Mouse (Mus musculus) intestine, embryonic 14.5 days (tissue): ENCODE results near the gene Frem2. TPM values are rescaled to one million over a fixed set of nuclear protein-coding genes. Genes with fewer than 3 reads are reported as not detected.

ENCODE experiments used
- ATAC-seq: fragments of 200-750 bp; cut with Nextera tagmentation; replicated peaks from 2 replicates; pipeline ENCODE4 v1.8.0; 2017; ENCODE audit warnings: low read depth, moderate number of reproducible peaks, moderate TSS enrichment, moderate library complexity; ENCODE audit not compliant: low FRiP score, low TSS enrichment
- DNase-seq: peaks from one replicate; pipeline ENCODE4 v3.0.0-alpha.2; 2018; ENCODE audit warnings: low spot score
- H3K27ac ChIP-seq: fragments of 300-500 bp; sonication (generic); 2 replicates; pipeline ENCODE4 v1.5.1; 2014; ENCODE audit warnings: low read depth, mild to moderate bottlenecking, control low read depth
- H3K27me3 ChIP-seq: fragments of 300-500 bp; sonication (generic); replicated peaks from 2 replicates; pipeline ENCODE4 v1.6.1; 2014; ENCODE audit warnings: low read length, control low read depth; ENCODE audit not compliant: control insufficient read depth, insufficient read depth
- H3K36me3 ChIP-seq: fragments of 300-500 bp; sonication (generic); 2 replicates; pipeline ENCODE4 v1.6.1; 2014; ENCODE audit warnings: low read length, control low read depth; ENCODE audit not compliant: control insufficient read depth, insufficient read depth
- H3K4me1 ChIP-seq: fragments of 300-500 bp; sonication (generic); replicated peaks from 2 replicates; pipeline ENCODE4 v1.6.1; 2014; ENCODE audit warnings: low read length, control low read depth, mixed read lengths; ENCODE audit not compliant: control insufficient read depth, insufficient read depth
- H3K4me2 ChIP-seq: fragments of 300-500 bp; sonication (generic); 2 replicates; pipeline ENCODE4 v1.6.1; 2014; ENCODE audit warnings: low read length
- H3K4me3 ChIP-seq: fragments of 300-500 bp; sonication (generic); 2 replicates; pipeline ENCODE4 v1.5.1; 2014; ENCODE audit warnings: low read depth, low read length, control low read depth, mixed read lengths
- H3K9ac ChIP-seq: fragments of 300-500 bp; sonication (generic); 2 replicates; pipeline ENCODE4 v1.6.1; 2014; ENCODE audit warnings: mild to moderate bottlenecking, low read length
- H3K9me3 ChIP-seq: fragments of 300-500 bp; sonication (generic); 2 replicates; pipeline ENCODE4 v1.6.1; 2016; ENCODE audit warnings: low read length, control low read depth; ENCODE audit not compliant: control insufficient read depth
- WGBS: fragments of 180-500 bp; shearing (Covaris S2); extraction: QIAGEN DNeasy Blood & Tissue Kit; methylation state at CpG from one replicate; pipeline ENCODE4 v1.1.7; 2014; 5-methylcytosine and 5-hydroxymethylcytosine counted together
- polyA plus RNA-seq: library from polyadenylated mRNA; unstranded; fragments of >200 nt; fragmentation: Nextera tagmentation; extraction: Ambion mirVana; gene quantifications from 2 replicates; pipeline ENCODE4 v1.2.1, GENCODE M21; 2014

Gene Frem2
- polyA plus RNA-seq, 1 experiment from 2014 or later = 14.4 TPM

DNA sequence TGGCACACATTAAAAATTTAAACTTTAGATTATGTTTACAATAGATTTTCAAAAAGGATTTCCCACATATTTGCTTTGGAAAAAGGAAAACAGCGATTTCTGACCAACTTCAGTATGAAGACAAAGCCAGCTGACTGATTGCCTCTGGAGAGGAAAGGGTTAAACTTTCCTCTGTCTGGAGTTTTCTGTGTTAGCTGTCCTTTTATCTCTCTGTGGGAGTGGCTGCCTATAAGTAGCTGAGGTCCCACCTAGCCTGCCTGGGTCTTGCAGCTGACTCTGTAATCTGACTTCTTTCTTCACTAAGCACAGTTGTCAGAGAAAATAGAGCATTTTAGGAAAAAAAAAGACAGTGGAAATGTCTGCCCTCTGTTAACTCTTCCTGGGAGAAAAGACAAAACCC is 17.1 kb upstream of the Frem2 start:
- ATAC-seq (peak; percentile 75; the same call in 1 of the 2 replicates), DNase-seq (no peak)

DNA sequence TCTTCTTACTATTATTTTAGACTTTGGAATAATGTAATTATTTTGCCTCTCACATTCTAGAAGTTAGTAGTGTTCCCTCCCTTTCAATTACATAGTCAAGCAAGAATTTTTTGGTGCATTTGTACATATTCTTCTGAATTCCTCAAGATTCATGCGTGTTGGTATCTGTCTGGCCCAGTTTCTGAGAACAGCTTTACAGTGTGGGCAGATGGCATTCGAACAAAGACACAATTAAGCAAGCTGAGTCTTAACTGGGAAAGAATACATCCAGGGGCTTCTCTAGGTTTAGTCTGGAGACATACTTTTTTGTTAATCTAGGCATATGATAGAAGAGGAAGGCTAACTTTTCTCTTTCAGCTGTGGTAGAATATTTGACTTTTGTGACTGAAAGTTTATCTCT is 12.6 kb upstream of the Frem2 start:
- no peak overlapping the region for H3K27ac ChIP-seq
- DNase-seq = no peak
- no peaks in the 10 kb centered on the region for H3K4me1 ChIP-seq
- no peaks in the 10 kb centered on the region for H3K36me3 ChIP-seq
- no peaks in the 10 kb centered on the region for H3K9me3 ChIP-seq
- no peak for ATAC-seq
- H3K9ac ChIP-seq = no peak overlapping the region
- H3K27me3 ChIP-seq = no peaks in the 10 kb centered on the region
- no peak overlapping the region for H3K4me3 ChIP-seq
- WGBS = 81% methylated on average over 2 of the region's 2 CpGs
- H3K4me2 ChIP-seq = no peak overlapping the region

More for the DNA sequence above, 17.1 kb upstream of the Frem2 start:
- Histone ChIP-seq H3K4me2 (no peak overlapping the region), H3K36me3 (no peaks in the 10 kb centered on the region), H3K4me1 (no peaks in the 10 kb centered on the region), H3K27ac (no peak overlapping the region), H3K4me3 (no peak overlapping the region), H3K27me3 (no peaks in the 10 kb centered on the region), H3K9ac (no peak overlapping the region), H3K9me3 (no peaks in the 10 kb centered on the region)
- 17% methylated on average over 1 of the region's 1 CpGs for WGBS

DNA sequence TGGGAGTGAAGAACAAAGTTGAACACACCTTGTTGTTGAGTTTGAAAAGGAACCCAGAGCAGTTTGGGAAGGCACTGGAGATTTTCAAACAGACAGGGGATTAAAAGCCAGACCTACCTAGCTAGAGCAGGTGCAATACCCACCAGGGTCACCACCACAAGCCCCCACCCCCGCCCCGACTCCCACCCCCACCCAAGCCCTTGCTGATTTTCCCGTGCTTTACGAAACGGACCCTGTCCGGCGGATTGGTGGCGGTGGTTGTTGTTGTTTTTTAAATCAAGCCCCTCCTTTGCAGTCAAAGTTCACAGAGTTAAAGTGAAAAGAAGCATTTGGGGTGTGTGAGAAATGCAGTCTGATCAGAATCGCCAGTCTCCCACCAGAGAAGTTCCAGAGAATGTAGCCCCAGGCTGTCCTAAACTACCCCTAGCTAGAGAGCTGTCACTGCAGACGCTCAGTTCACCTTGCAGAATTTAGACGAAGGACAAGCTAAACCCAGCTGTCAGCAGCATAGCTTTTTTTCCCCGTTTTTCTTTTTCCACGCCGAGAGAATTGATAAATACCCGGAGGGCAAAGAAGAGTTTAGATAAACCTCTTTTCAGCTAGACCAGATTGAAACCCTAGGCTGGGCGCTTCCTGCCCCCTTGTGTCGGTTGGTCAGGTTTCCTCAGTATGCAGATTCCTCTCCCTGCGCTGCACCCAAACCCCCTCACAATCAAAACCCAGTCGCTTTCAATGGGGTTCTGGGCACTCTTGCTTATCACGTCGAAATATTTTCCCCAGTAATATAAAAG is 784 bp upstream of the Frem2 start:
- Histone ChIP-seq H3K4me3 (peak overlapping the region; percentile 59), H3K27ac (no peak overlapping the region), H3K4me1 (peaks cover 6% of the 10 kb centered on the region; the same call in 1 of the 2 replicates), H3K27me3 (peaks cover 15% of the 10 kb centered on the region), H3K9me3 (peaks cover 23% of the 10 kb centered on the region), H3K36me3 (peaks cover 16% of the 10 kb centered on the region; the same call in 1 of the 2 replicates), H3K9ac (peak overlapping the region; percentile 23; the same call in 1 of the 2 replicates), H3K4me2 (peak overlapping the region; percentile 99)
- ATAC-seq (peak; percentile 6; the same call in 1 of the 2 replicates), DNase-seq (peak; percentile 77)
- under 1% methylated on average over 21 of the region's 21 CpGs for WGBS

DNA sequence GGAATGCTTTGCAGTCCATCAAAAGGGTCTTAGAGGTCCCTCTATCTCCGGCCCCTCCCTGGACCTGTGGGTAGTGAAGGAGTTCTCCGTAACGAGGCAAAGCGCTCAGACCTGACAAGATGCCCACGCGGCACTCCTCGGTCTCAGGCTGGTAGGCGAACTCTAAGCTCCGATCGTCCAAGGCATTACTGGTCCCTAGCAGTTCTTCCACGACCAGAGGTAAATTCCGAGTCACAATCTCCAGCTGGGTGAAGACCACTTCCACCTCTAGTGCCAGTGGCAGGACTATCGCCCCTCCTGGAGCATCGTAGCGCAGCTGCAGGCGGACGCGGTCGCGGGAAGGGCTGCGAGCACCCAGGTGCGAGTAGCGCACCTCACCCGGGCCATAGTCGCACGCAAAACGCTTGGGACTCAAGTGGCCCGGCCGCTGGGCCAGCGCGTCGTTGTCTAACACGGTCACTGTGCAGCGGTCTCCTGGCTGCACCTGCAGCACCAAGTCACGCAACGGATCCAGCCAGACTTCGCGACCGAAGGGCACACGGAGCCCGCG is 752 bp downstream of the Frem2 start:
- H3K4me1 ChIP-seq = peaks cover 6% of the 10 kb centered on the region; the same call in 1 of the 2 replicates
- peak overlapping the region; percentile 99 for H3K4me2 ChIP-seq
- DNase-seq = peak; percentile 73
- peak overlapping the region; percentile 34 for H3K27ac ChIP-seq
- peak; percentile 33; the same call in 1 of the 2 replicates for ATAC-seq
- H3K9me3 ChIP-seq = peaks cover 26% of the 10 kb centered on the region
- peak overlapping the region; percentile 44 for H3K9ac ChIP-seq
- WGBS = under 1% methylated on average over 42 of the region's 42 CpGs
- peak overlapping the region; percentile 59 for H3K4me3 ChIP-seq
- peaks cover 19% of the 10 kb centered on the region; the same call in 1 of the 2 replicates for H3K36me3 ChIP-seq
- peaks cover 15% of the 10 kb centered on the region for H3K27me3 ChIP-seq

DNA sequence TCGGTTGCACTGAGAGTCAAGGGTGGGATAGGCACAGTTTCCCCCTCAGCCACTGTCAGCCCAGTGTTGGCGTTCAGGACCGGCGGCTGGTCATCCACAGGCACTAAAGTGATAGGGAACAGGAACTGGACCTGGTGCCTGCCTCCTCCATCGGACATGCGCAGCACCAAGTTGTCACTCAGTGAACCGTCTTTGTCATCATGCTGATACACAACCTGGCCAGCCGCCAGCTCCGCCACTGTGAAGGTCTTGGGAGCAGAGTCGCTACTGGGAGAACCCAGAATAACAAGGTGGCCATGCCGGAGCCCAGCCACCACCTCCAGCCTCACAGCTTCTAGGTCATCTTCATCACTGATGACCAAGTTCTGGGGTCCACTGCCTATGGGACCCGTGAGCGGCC is 1.8 kb downstream of the Frem2 start:
- Histone ChIP-seq H3K9ac (no peak overlapping the region), H3K27me3 (peaks cover 15% of the 10 kb centered on the region), H3K4me2 (no peak overlapping the region), H3K27ac (no peak overlapping the region), H3K4me3 (no peak overlapping the region), H3K9me3 (peaks cover 26% of the 10 kb centered on the region), H3K36me3 (peaks cover 19% of the 10 kb centered on the region; the same call in 1 of the 2 replicates), H3K4me1 (peaks cover 6% of the 10 kb centered on the region)
- WGBS = 87% methylated on average over 13 of the region's 13 CpGs
- no peak for DNase-seq
- no peak for ATAC-seq

DNA sequence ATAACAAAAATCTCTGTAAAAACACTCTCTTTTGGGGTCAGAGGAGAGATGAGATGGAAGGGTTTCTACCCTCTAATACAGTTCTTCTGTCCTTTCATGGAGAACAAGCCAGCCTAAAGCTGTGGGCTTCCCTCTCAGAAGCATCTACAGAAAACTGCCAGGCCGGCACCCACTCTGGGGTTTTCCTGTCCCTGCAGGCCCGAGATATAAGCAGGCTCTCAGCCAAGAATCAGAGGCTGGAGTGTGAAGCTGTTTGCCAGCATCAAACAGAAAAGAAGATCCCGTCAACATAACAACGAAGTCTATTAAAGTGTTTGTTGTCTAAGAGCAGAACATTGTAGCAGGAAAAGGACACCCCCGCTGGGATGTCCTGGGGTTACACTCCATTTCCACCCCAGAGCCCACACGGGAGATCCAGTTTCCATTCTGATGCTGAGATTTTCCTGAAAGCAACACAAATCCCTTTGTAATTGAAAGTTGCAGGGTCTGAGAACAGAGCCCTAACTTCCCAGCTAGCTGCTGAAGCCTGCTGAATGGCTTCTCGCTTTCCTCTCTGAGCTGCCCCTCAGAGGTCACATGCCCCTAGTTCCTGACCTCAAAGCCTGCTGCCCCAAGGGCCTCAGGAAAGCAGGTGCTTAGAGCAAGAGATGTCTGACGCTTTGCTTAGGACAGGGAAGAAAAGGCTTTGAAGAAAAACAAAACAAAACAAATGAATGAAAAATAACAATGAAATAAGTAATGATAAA is 7.0 kb downstream of the Frem2 start:
- H3K9ac ChIP-seq = no peak overlapping the region
- DNase-seq (peak; percentile 49), ATAC-seq (no peak)
- no peak overlapping the region for H3K27ac ChIP-seq
- H3K4me2 ChIP-seq = peak overlapping the region; percentile 31
- no peak overlapping the region for H3K4me3 ChIP-seq
- H3K36me3 ChIP-seq = peaks cover 19% of the 10 kb centered on the region; the same call in 1 of the 2 replicates
- peaks cover 1% of the 10 kb centered on the region; the same call in 1 of the 2 replicates for H3K27me3 ChIP-seq
- H3K4me1 ChIP-seq = no peaks in the 10 kb centered on the region; the same call in 1 of the 2 replicates
- WGBS = 20% methylated on average over 8 of the region's 8 CpGs
- peaks cover 26% of the 10 kb centered on the region for H3K9me3 ChIP-seq

DNA sequence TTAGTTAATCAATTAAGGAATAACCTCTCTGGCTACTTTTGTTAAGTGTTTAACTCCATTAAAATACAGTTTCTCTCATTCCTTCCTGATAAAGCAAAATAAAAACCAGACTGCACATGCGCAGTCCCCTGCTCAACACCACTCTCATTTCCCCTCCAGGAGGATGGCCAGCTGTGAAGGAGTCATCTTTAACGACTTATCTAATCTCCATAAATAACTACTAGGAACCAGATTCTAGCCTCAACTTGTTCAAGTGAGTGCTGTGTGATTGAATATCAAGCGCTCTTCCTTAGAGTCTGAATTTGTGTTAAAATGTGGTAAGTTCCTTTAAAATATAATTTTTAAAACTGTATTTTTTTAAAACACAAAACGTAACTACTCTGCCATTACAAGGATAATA is 7.7 kb downstream of the Frem2 start:
- Histone ChIP-seq H3K9ac (no peak overlapping the region), H3K4me1 (no peaks in the 10 kb centered on the region; the same call in 1 of the 2 replicates), H3K27me3 (no peaks in the 10 kb centered on the region), H3K4me3 (no peak overlapping the region), H3K27ac (no peak overlapping the region), H3K4me2 (no peak overlapping the region), H3K9me3 (peaks cover 18% of the 10 kb centered on the region), H3K36me3 (peaks cover 13% of the 10 kb centered on the region; the same call in 1 of the 2 replicates)
- 58% methylated on average over 4 of the region's 4 CpGs for WGBS
- DNase-seq (peak; percentile 46), ATAC-seq (no peak)

DNA sequence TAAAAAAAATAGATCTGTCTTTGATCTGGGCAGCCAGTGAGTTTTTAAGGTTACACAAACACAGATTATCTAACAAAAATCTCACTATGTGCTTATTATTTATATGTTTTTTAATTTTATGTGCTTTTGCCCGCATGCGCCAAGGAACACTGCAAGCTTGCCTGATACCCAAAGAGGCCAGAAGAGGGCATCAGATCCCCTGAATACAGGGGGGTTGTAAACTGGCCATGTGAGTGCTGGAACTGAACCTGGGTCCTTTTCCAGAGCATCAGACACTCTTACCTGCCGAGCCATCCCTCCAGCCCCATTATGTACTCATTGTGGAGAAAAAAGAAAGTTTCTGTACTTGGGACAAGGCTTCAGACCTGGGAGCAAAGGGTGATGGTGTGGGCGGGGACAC is 8.3 kb downstream of the Frem2 start:
- Histone ChIP-seq H3K4me2 (no peak overlapping the region), H3K9me3 (peaks cover 13% of the 10 kb centered on the region), H3K4me3 (no peak overlapping the region), H3K9ac (no peak overlapping the region), H3K27me3 (no peaks in the 10 kb centered on the region), H3K27ac (no peak overlapping the region), H3K4me1 (no peaks in the 10 kb centered on the region; the same call in 1 of the 2 replicates), H3K36me3 (peaks cover 8% of the 10 kb centered on the region; the same call in 1 of the 2 replicates)
- DNase-seq (peak; percentile 45), ATAC-seq (no peak)
- WGBS = 87% methylated on average over 4 of the region's 4 CpGs
